Mouse (Mus musculus) adrenal gland, postnatal 25 days (tissue): ENCODE data around the gene Ccdc175. TPM values are rescaled to one million over a fixed set of nuclear protein-coding genes. Genes with fewer than 3 reads are reported as not detected.
A peak's percentile ranks its signal among the peaks of the same experiment; 100 is the strongest.

Source experiments
- DNase-seq: peaks from one replicate; pipeline ENCODE4 v3.0.0; 2021; ENCODE audit warnings: mixed read lengths
- long read RNA-seq: library from polyadenylated mRNA; stranded (forward); transcript quantifications from one replicate; pipeline ENCODE4 v2.0.0, GENCODE M21; 2021
- total RNA-seq: library from RNA; stranded (reverse); gene quantifications from 2 replicates; pipeline ENCODE4 v1.2.3, GENCODE M21; 2021

Gene Ccdc175
- not detected in 2 replicates for total RNA-seq
- long read RNA-seq = 0 reads

GRCm38 (mm10) chr12:72184929-72185328 lies at the start of gene Ccdc175:
Ccdc175 (minus strand) TSS chr12:72185029.
- DNase-seq = no peak

GRCm38 (mm10) chr12:72234151-72234550 lies 49.3 kb upstream of the Ccdc175 start:
- DNase-seq = no peak

- no peak for DNase-seq
Measured at GRCm38 (mm10) chr12:72232826-72233790, 48.3 kb upstream of the Ccdc175 start.

- no peak for DNase-seq
Measured at GRCm38 (mm10) chr12:72232176-72232575, 47.3 kb upstream of the Ccdc175 start.

GRCm38 (mm10) chr12:72229451-72230196 lies 44.8 kb upstream of the Ccdc175 start:
- no peak for DNase-seq

GRCm38 (mm10) chr12:72227731-72228130 lies 42.9 kb upstream of the Ccdc175 start:
- no peak for DNase-seq

GRCm38 (mm10) chr12:72225371-72225770 lies 40.5 kb upstream of the Ccdc175 start:
- DNase-seq = no peak

GRCm38 (mm10) chr12:72223557-72224102 lies 38.8 kb upstream of the Ccdc175 start:
- no peak for DNase-seq

- no peak for DNase-seq
Measured at GRCm38 (mm10) chr12:72213554-72213953, 28.7 kb upstream of the Ccdc175 start.

- DNase-seq = no peak
Measured at GRCm38 (mm10) chr12:72200828-72201227, 16.0 kb upstream of the Ccdc175 start.

- DNase-seq = peak; percentile 2
Measured at GRCm38 (mm10) chr12:72197925-72198486, 13.2 kb upstream of the Ccdc175 start.

- no peak for DNase-seq
Measured at GRCm38 (mm10) chr12:72197434-72197833, 12.6 kb upstream of the Ccdc175 start.

- DNase-seq = no peak
Measured at GRCm38 (mm10) chr12:72179561-72179960, 5.3 kb downstream of the Ccdc175 start.

GRCm38 (mm10) chr12:72178322-72178721 lies 6.5 kb downstream of the Ccdc175 start:
- no peak for DNase-seq

GRCm38 (mm10) chr12:72158421-72158820 lies 26.4 kb downstream of the Ccdc175 start:
- no peak for DNase-seq

- DNase-seq = no peak
Measured at GRCm38 (mm10) chr12:72150786-72151185, 34.0 kb downstream of the Ccdc175 start.

- no peak for DNase-seq
Measured at GRCm38 (mm10) chr12:72129203-72129602, 55.6 kb downstream of the Ccdc175 start.

- no peak for DNase-seq
Measured at GRCm38 (mm10) chr12:72115686-72116345, 69.0 kb downstream of the Ccdc175 start.

- no peak for DNase-seq
Measured at GRCm38 (mm10) chr12:72115126-72115525, 69.7 kb downstream of the Ccdc175 start.

GRCm38 (mm10) chr12:72104525-72105281 lies 80.1 kb downstream of the Ccdc175 start:
- DNase-seq = peak; percentile 41

- no peak for DNase-seq
Measured at GRCm38 (mm10) chr12:72104027-72104426, 80.8 kb downstream of the Ccdc175 start.
